In the genomic region with DNA sequence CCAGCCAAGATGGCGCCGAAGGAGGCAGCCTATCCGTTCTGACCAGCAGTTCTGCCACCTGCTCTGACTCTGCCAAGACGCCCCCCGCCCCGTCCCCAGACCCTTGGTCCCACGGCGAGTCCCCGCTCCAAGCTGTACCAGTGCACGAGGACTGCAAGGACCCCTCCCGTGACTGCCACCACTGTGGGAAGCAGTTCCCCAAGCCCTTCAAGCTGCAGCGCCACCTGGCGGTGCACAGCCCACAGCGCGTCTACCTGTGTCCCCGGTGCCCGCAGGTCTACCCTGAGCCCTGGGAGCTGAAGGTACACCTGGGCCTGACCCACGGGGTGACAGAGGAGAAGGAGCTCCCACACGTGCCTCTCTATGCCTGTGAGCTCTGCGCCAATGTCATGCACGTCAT, we compare ENCODE assay signal across 8 mouse cellular contexts. TPM values are rescaled to one million over a fixed set of nuclear protein-coding genes. Genes with fewer than 3 reads are reported as not detected.
DNase-seq lines count a peak whose midpoint lies in the region; ATAC-seq lines count a peak whose summit lies in the region.

No protein-coding gene starts in this region.

- peaks cover 13% of the 10 kb centered on the region for H3K4me1 ChIP-seq in forebrain, embryonic 15.5 days
- peaks cover 2% of the 10 kb centered on the region; the same call in 1 of the 2 replicates for H3K4me1 ChIP-seq in hindbrain, embryonic 11.5 days (replicated peaks; ENCODE audit: control insufficient read depth, insufficient read depth, low read length)

- peak; percentile 74 for DNase-seq in MN1 (ENCODE audit: low spot score)
- DNase-seq in cerebellum, adult 11-12 months: peak; percentile 84
- peak; percentile 85 for DNase-seq in hindbrain, embryonic 11.5 days (ENCODE audit: low spot score)
- DNase-seq in layer of hippocampus, postnatal 14 days (ENCODE audit: low spot score in 2 of 2): peak; percentile 80 to 82
- DNase-seq in lung, postnatal 10 days: peak; percentile 83
- peak; percentile 86 for DNase-seq in retina, embryonic 14.5 days (ENCODE audit: low spot score)
- DNase-seq in thymus, postnatal 36 days: peak; percentile 75 to 78

- ATAC-seq in forebrain, embryonic 15.5 days (replicated peaks): peak; percentile 36
- ATAC-seq in hindbrain, embryonic 11.5 days (ENCODE audit: low FRiP score): 0 out of 2 replicates have a peak, but pooled peaks have one; percentile 27

- no peaks in the 10 kb centered on the region for H3K36me3 ChIP-seq in forebrain, embryonic 15.5 days
- no peaks in the 10 kb centered on the region for H3K36me3 ChIP-seq in hindbrain, embryonic 11.5 days (ENCODE audit: control insufficient read depth, insufficient read depth, low read length)

- H3K9ac ChIP-seq in forebrain, embryonic 15.5 days (replicated peaks): peak overlapping the region; percentile 43; the same call in 1 of the 2 replicates
- H3K9ac ChIP-seq in hindbrain, embryonic 11.5 days (ENCODE audit: low read depth, low read length): peak overlapping the region; percentile 53

- peak overlapping the region; percentile 45 for H3K4me3 ChIP-seq in forebrain, embryonic 15.5 days
- peak overlapping the region; percentile 28 for H3K4me3 ChIP-seq in hindbrain, embryonic 11.5 days (ENCODE audit: low read depth, low read length)

- H3K9me3 ChIP-seq in forebrain, embryonic 15.5 days: no peaks in the 10 kb centered on the region
- no peaks in the 10 kb centered on the region for H3K9me3 ChIP-seq in hindbrain, embryonic 11.5 days (ENCODE audit: control insufficient read depth, low read length)

- H3K4me2 ChIP-seq in forebrain, embryonic 15.5 days (replicated peaks): peak overlapping the region; percentile 66
- peak overlapping the region; percentile 47 for H3K4me2 ChIP-seq in hindbrain, embryonic 11.5 days (replicated peaks; ENCODE audit: low read depth, low read length)

- no peaks in the 10 kb centered on the region for H3K27me3 ChIP-seq in forebrain, embryonic 15.5 days
- peaks cover 8% of the 10 kb centered on the region for H3K27me3 ChIP-seq in hindbrain, embryonic 11.5 days (ENCODE audit: control insufficient read depth, insufficient read depth, low read length)

- 5% methylated on average over 21 of the region's 21 CpGs for WGBS in forebrain, embryonic 15.5 days
- 5% methylated on average over 19 of the region's 21 CpGs for WGBS in hindbrain, embryonic 11.5 days

- no peak overlapping the region for H3K27ac ChIP-seq in forebrain, embryonic 15.5 days (replicated peaks)
- H3K27ac ChIP-seq in hindbrain, embryonic 11.5 days (ENCODE audit: low read depth, low read length): no peak overlapping the region

RNA-seq across cellular contexts. Expression of gene Zfpm1, which starts 12.5 kb away (rescaled TPM):
- polyA plus RNA-seq in forebrain, embryonic 15.5 days (2015; fragmentation: Nextera tagmentation; extraction: Ambion mirVana): 0.89 and 0.92 TPM in 2 replicates
- 1.6 and 1.9 TPM in 2 replicates for polyA plus RNA-seq in hindbrain, embryonic 11.5 days (2014; fragmentation: Nextera tagmentation; extraction: Ambion mirVana)
- total RNA-seq in layer of hippocampus, postnatal 14 days (2021): 10 to 100 TPM; 28.3 to 31.7 TPM
